Mouse (Mus musculus) WW6 (cell line): ENCODE data around the gene Rpusd2.

Experiments
- DNase-seq: peaks from one replicate; pipeline ENCODE4 v3.0.0-alpha.2; 2013; ENCODE audit warnings: low read depth, low spot score

Rpusd2 gene

DNA sequence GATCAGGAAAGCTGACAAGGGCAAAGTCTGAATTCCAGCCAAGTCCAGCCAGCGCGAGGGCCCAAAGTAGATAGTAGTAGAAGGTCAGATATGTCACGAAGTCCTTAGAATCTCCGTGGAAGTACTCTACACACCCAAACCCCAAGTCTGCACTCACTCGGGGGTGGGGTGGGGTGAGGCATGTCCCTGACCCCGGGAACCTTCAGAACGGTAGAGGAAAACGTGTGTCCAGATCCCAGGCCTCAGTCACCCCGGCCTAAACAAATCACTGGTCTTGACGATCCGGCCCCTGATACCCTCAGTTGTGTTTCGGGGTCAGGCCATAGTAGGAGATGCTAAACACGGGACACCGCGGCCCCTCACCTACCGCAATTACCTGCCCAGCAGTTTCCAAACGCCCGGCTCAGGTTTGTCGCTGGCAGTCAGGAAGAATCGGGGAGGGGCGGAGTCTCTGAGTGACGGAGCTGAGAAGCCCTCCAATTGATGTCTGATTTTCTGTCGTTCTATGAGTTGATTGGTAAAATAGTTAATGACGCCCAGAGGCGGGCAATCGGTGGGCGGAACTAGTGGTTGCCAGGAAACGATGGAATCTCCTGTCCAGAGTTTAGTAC, 5.5 kb upstream of the Rpusd2 start, which contains the start of gene Ccdc32:
Gene Ccdc32 (minus strand): TSS at position 453 of the 611 bp plus-strand sequence.
- peak; percentile 80 for DNase-seq

- no peak for DNase-seq
Observed at GRCm38 (mm10) chr2:119032191-119032590, 2.4 kb upstream of the Rpusd2 start.

DNA sequence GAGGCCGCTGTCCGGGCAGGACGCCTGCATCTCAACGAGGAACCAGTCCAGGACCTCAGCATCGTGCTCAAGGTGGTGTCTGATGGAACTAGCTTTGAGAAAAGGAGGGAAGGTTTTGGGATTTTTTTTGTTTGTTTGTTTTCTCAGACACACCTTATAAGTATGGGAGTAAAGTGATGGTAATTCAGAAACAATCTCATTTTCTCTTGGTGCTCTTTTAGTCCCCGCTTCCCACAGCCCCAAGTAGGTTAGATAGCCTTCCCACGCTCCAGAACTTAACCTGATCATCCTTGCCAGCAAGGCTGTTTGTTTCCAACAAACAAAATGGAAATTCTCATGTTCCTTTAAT, 781 bp downstream of the Rpusd2 start:
- DNase-seq, result no peak

GRCm38 (mm10) chr2:119040882-119041281, 6.3 kb downstream of the Rpusd2 start:
- no peak for DNase-seq

DNA sequence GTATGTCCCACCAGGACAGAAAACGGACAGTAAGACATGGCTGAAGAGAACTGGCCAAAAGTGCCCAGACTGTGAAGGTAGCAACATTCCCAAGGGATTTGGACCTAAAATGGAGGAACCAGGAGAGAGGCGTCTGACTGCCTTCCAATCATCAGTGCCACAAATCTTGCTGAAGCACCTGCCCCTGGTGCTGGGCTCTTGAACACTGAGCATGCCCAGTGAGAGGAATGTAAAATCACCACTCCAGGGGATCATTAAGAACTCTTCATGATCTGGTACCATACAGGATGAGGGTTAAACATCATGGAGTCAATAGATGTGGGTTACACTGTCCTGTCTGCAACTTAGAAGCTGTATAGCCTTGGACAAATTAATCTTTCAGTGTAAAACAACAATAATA, 10.6 kb downstream of the Rpusd2 start:
- DNase-seq, result no peak

DNA sequence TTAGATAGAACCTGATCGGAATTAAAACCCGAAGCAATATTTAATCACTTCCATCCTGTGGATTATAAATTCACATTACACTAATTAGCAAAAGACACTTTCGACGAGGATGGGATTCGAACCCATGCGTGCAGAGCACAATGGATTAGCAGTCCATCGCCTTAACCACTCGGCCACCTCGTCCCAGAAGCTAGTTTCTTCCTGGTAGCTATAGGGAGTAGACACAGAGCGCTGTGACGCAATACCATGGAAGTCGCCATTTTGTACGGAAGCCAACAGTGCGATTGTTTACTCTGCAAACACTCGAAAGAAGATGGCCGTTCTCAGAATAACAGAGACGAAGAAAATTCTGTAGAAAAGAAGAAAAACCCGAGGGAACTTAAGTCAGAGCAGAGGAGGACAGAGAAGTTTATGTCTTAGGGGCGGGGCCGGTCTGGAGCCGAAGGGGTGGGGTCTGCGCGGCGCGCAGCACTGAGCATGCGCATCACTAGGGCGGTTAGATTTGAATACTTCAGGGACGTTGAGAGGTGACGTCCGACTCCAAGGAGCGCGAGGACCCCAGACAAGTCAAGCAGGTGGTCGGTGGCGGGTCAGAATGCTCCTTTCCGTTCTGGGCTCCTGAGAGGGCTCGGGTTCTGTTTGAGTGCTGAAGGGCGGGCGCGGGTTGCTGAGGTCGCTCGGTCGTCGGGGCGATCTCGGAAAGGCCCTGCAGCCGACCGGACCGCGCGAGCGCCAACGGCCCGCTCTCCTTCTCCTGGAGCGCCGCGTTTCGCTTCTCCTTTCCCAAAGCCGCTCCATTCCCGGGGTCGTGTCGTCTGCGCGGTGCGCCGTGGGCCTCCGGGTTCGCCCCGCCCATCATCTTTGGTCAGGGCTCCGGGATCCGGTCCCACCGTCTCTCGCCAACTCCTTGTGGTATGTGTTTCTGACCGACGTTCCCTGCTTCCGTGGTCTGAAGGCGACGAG, 12.3 kb downstream of the Rpusd2 start, which contains the start of gene Knl1:
Gene Knl1 (plus strand): TSS at position 471 of the 963 bp plus-strand sequence.
- DNase-seq, result peak; percentile 77

GRCm38 (mm10) chr2:119047849-119048248, 13.3 kb downstream of the Rpusd2 start:
- no peak for DNase-seq

- no peak for DNase-seq
Observed at GRCm38 (mm10) chr2:119050132-119050650, 15.6 kb downstream of the Rpusd2 start.

- DNase-seq, result no peak
Observed at GRCm38 (mm10) chr2:119060139-119060538, 25.5 kb downstream of the Rpusd2 start.

GRCm38 (mm10) chr2:119072397-119072796, 37.8 kb downstream of the Rpusd2 start:
- DNase-seq, result no peak

DNA sequence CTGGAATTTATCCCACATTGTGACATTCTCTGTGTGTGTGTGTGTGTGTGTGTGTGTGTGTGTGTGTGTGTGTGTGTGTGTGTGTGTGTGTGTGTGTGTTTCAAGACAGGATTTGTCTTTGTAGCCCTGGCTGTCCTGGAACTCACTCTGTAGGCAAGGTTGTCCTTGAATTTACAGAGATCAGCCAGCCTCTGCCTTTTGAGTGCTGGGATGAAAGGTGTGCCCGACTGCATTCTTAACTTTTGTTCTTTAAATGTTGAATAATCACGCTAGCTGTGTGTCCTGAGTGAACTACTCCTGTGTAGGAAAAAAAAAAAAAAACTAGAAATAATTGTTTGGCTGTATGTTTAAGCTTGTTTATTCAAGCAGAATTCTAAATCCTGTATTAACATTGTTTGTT, 51.6 kb downstream of the Rpusd2 start:
- DNase-seq, result no peak
